Mouse (Mus musculus) frontal cortex, postnatal 14 days (tissue): ENCODE measurements around the gene Cenpl.

Experiments used
- DNase-seq, 2 experiments: peaks; one replicate each; pipeline ENCODE4 v3.0.0; 2022; ENCODE audit warnings: low spot score in 2 of 2

Gene Cenpl

DNA sequence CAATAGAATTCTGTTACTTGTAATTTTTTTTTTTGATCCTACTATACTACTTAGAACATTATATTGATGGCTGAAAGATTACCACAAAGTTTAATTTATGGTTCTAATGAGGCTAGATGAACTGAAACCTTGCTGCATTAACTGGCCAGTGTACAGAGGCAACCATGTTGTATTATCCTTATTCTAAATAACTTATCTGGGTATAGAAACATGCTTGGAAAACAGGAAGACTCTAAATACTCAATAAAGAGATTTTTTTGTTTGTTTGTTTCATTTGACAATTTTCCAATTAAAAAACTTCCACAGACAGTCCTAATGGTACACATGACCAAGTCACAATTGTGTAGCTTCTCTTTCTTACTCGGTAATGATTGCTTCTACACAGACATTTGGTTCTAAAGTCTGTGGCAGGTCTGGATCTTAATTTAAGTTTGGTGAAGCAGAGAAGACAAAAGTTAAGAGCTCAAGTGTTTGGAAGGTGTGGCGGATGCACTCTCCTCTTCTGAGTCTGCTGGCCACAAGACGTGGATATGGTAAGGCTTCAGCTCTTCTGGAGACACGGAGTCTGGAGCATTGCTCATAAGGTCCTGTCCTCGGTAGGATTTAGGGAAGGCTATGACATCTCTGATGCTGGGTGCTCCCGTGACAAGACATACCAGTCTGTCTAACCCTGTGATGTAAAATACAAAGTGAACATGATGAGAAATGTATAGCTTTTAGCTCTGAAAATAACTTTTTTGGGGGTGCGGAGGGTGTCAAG lies 29.1 kb upstream of the Cenpl start:
- DNase-seq = no peak

DNA sequence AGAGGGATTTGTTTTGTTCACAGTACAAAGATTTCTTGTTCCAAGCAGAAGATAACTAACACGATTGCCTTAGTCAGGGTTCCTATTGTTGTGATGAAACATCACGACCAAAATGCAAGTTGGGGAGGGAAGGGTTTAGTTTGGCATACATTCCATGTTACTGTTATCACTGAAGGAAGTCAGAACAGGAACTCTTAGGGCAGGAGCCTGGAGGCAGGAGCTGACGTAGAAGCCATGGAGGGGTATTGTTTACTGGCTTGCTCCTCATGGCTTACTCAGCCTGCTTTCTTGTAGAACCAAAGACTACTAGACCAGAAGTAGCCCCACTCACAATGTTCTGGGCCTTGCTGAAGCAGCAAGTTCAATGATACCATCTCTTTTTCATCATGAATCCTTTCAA lies 23.5 kb upstream of the Cenpl start:
- DNase-seq = no peak

DNA sequence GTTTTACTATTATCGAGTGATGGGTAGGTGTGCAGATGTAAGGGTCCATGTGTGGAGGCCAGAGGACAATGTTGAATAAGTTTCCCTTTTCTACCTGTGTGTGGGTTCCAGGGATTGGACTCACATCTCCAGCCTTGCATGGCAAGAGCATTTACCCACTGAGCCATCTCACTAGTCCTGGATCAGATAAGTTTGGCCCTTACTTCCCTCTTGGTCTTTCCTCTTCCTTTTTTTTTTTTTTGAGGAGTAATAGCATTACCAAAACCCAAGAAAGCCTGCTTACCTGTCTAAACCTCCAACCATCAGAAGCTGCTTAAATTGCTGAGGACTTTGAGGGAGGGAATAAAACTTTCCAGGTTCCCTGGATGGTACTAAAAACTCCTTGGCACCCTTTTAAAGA lies 13.3 kb upstream of the Cenpl start:
- DNase-seq = no peak

DNA sequence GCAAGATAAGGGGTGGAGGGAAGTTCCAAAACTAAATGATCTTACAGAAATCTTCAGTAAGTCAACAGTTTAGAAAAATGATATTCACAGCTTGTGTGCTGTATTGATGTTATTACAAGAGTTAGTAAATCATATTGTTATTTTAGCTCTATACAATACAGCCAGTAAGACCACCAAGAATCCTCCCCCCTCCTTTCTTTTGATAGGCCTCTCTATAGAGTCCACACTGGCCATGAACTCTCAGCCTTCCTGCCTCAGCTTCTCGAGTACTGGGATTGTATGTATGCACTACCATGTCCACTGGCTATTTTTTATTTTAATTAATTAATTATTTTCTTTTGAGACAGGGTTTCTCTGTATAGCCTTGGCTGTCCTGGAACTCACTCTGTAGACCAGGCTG lies 7.2 kb upstream of the Cenpl start:
- DNase-seq = no peak

DNA sequence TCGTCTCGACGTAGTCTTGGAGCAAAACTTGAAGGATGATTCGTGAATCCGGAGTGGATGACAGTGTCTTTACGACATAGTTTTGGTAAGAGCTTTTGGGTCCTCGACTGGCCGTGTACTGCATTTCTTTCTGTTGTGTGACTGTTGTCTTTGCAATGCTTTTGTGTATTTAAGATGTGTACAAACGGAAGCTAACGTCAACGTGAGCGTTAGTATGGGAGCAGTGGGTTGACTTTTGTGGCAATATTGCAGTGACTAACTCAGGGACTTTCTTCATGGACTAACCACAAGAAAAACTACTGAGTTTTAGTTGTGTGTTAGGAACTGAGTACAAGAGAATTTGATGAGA lies 733 bp downstream of the Cenpl start:
- DNase-seq = no peak

DNA sequence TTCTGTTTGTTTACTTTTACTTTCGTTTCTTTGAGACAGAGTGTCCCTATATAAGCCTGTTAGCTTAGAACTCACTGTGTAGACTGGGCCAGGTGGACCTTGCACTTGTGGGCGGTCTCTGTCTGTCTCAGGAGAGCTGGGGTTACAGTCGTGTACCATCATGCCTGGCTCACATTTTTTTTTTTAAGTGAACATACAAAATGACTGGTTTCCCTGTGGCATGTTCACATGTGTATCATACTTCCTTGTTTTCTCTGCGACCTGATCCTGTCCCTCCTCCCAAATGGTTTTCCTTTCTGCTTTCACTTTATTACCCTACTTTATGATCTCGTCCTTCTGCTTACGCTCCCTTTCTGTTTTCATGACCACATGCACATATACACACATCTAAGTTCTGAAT lies 5.7 kb downstream of the Cenpl start:
- DNase-seq = no peak

DNA sequence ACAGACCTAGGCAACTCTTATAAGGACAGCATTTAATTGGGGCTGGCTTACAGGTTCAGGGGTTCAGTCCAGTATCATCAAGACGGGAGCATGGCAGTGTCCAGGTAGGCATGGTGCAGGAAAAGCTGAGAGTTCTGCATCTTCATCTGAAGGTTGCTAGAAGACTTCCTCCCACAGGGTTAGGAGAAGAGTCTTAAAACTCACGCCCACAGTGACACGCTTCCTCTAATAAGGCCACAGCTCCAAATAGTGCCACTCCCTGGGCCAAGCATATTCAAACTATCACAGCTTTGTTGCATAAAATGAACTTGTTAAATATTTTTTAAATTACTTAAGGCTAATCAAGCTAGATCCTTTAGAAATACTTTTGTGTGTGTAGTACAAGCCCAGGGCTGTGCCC lies 6.7 kb downstream of the Cenpl start:
- DNase-seq = no peak

DNA sequence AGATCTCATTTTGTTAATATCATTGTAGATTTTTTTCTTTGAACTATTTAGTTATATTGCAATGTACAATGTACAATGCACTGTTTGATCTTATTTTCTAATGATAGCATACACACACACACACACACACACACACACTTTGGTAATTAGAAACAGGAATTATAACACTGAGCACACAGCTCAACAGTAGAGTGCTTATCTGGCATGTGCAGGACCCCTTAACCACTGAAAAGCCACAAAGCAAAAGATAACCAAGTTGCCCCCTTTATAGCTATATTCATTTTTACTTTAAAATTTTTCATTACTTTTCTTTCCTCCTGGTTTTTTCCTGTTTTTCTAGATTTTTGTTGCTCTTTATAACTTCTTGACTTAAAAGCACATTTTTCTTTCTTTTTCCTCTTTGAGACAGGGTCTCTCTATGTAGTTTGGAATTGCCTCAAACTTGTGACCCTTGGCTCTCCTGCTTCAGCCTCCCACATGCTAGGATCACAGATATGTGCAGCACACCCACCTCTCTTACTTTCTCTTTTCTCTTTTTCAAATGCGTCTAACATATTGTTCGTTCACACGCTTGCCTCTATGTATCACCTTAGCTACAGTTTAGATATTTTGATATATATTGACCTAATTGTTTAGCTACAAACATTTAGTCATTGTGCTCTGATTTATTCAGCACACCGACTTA lies 29.4 kb downstream of the Cenpl start:
- no peak for DNase-seq

DNA sequence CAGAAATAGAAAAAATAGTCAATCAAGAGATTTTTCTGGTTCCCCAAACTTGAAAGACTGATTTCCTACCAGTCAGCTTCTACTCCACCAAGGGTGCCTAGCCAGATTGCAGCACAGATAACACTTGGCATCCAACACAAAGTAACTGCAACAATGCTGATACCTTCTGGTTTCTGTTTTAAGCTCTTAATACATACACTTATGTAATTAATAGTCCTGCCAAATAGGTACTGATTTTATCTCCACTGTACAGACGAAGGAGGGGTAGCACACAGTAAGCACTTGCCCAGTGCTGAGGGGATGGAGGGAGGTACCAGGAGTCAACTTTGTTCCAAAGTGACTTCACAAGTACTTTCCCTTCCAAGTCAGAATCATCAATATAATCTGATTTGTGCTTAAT lies 33.3 kb downstream of the Cenpl start:
- DNase-seq = no peak

DNA sequence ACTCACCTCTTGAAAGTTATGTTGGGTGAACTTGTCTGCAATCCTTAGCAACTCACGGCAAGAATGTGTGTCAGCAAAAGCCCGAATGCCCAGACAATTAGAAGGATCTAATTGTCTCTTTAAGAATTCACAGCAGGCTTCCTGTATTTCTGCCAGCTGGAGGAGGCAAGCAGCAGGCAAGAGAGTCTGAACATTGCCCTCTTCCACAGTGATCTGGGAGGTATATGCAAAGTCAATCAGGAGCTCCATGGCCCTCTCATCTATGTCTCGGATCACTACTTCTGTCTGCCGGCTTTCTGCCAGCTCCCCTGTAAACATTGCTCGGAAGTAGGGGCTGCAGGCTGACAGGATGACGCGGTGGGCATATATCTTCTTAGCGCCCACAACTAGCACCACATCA lies 38.7 kb downstream of the Cenpl start:
- no peak for DNase-seq

DNA sequence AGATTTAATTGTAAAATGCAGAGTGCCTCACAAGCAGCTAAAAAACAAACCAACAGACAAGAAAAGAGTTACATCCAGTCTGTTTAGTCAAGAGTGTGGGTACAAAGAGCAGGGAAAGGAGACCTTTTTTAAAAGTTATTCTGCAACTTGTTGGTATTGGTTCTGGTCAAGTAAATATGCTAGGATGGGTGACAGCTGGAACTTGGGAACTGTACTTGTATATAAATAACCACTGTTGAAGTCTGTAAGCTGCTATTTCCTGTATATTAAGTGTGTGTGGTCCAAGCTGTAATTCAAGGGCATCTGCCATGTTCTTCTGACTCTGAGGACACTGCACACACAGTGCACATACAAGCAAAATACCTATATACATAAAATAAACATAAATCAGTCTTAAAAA lies 44.1 kb downstream of the Cenpl start:
- no peak for DNase-seq

DNA sequence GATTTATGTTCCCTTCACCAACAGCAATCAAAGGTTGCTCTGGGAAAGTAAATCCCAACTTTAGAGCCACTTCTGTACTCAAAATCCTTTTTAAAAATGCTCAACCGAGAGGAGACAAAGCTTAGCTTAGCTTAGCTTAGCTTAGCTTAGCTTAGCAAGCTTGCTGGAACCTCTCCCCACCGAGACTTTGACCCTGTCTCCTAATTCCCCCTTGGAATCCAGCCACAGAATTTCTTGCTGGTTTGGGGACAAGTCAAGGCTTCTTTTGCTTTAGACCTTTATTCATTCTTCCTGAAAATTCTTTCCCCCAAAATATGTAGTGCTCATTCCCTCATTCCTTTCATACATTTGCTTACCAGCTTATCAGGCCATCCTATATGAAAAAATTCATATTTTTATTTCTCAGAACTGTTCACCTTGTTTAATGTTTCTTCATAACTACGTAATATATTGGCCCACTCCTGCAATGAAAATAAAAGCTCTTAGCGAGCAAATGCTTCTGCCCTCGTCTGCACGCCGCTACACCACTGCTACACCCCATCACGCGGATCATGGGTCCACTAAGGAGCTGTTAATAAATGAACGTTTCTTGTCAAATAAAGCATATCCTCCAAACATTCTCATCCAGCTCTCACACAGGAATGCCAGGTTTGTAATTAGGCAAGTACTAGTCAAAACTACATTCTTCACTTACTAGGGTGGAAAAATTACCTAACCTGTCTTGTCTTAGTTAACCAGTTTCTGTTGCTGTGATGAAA lies 52.3 kb downstream of the Cenpl start:
- DNase-seq = no peak

DNA sequence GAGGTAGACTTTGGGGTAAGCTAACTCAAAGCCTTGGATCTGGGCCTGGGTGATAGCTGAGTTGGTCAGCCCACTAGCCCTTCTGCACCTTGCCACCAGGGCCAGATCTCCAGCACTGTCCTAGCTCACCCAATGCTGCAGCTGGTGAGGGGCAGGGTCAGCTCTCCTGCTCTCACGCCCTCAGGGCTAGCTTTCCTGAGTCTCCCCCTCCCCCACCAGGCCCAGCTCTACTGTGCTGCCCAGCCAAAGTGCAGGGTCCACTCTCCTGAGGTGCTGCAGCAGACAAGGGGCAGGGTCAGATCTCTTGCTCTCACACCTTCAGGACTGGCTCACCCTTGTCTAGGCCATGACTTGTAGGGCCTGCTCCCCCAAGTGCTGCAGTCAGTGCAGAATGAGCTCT lies 55.9 kb downstream of the Cenpl start:
- DNase-seq = no peak

DNA sequence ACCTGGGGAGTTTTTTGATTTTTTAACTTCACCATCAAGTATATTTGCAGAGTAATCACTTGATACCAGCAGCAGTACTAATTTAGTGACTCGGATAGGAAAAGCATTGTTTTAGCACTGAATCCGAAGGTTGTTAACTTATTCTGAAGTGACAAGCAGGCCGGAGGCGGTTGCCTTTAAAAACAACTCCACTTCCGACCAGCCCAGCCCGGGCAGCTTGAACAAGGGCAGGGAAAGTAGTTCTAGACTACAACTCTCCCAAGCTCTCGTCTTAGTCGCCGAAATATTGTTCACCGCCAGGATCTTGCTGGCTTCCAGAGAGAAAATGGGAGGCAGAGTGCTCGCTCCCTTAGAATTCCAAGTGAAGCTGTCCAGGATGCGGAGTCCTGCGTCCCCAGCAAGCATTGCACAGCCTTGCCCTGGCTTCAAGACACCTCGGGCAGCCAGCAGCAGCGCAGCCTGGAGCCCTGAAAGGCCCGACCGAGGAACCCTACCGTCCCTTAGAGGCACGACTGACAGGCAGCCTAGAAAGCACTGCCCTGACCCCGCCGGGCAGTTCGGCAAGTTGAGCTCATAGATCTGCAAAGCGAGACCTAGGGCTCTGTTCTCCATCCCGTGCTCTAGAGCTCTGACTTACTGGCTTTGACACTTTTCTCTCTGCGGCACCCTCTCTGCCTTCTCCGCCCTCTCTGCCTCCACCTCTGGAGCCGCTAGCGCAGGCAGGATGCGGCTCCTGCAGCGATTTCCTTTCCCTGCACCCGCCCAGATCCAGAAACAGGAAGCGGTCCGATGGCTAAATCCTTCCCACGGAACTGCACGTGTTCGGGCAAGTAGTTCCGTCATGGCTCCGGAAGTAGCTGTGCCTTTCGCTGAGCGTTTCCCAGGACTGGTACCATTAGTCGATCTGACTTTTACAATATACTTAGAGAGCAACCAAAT lies 60.5 kb downstream of the Cenpl start, which contains the start of gene Klhl20:
Gene Klhl20 (minus strand): TSS at position 786 of the 939 bp plus-strand sequence.
- peak; percentile 85 to 88 for DNase-seq
